Mouse (Mus musculus) ES-CJ7 (cell line): ENCODE measurements around the gene Mnat1.

Experiments
- DNase-seq: peaks from one replicate; pipeline ENCODE4 v3.0.0; 2011; ENCODE audit warnings: low read depth, low spot score

Mnat1 gene

GRCm38 (mm10) chr12:73123093-73124041 is at the start of gene Mnat1:
Mnat1 (plus strand) TSS chr12:73123717.
- DNase-seq, result peak; percentile 92

GRCm38 (mm10) chr12:73081828-73082227 is 41.7 kb upstream of the Mnat1 start:
- peak; percentile 31 for DNase-seq

GRCm38 (mm10) chr12:73083773-73084172 is 39.7 kb upstream of the Mnat1 start:
- no peak for DNase-seq

GRCm38 (mm10) chr12:73085739-73086630 is 37.5 kb upstream of the Mnat1 start:
- peak; percentile 99 for DNase-seq

GRCm38 (mm10) chr12:73087086-73087485 is 36.4 kb upstream of the Mnat1 start:
- DNase-seq, result peak; percentile 65

GRCm38 (mm10) chr12:73088500-73088899 is 35.0 kb upstream of the Mnat1 start:
- DNase-seq, result peak; percentile 30

GRCm38 (mm10) chr12:73088911-73089310 is 34.6 kb upstream of the Mnat1 start:
- peak; percentile 84 for DNase-seq

- DNase-seq, result no peak
Measured at GRCm38 (mm10) chr12:73090672-73091335, 32.7 kb upstream of the Mnat1 start.

- DNase-seq, result no peak
Measured at GRCm38 (mm10) chr12:73094189-73094588, 29.3 kb upstream of the Mnat1 start.

- DNase-seq, result no peak
Measured at GRCm38 (mm10) chr12:73094605-73095004, 28.9 kb upstream of the Mnat1 start.

GRCm38 (mm10) chr12:73096177-73096576 is 27.3 kb upstream of the Mnat1 start:
- DNase-seq, result peak; percentile 71

- no peak for DNase-seq
Measured at GRCm38 (mm10) chr12:73098593-73098992, 24.9 kb upstream of the Mnat1 start.

GRCm38 (mm10) chr12:73103713-73104112 is 19.8 kb upstream of the Mnat1 start:
- peak; percentile 31 for DNase-seq

- DNase-seq, result no peak
Measured at GRCm38 (mm10) chr12:73107821-73108220, 15.7 kb upstream of the Mnat1 start.

GRCm38 (mm10) chr12:73110431-73111111 is 12.9 kb upstream of the Mnat1 start:
- DNase-seq, result peak; percentile 43

GRCm38 (mm10) chr12:73111561-73112325 is 11.8 kb upstream of the Mnat1 start:
- peak; percentile 32 for DNase-seq

GRCm38 (mm10) chr12:73112326-73113087 is 11.0 kb upstream of the Mnat1 start:
- peak; percentile 31 for DNase-seq

GRCm38 (mm10) chr12:73113196-73113595 is 10.3 kb upstream of the Mnat1 start, which contains the start of gene Six4:
Six4 (minus strand) TSS chr12:73113456.
- peak; percentile 94 for DNase-seq

GRCm38 (mm10) chr12:73125250-73125649 is 1.7 kb downstream of the Mnat1 start:
- DNase-seq, result no peak
